Mouse (Mus musculus) embryonic fibroblast, embryonic 13.5 days (primary cell): ENCODE data around the gene Tax1bp3.

Source experiments
- CTCF ChIP-seq: IDR thresholded peaks from 2 replicates; pipeline ENCODE4 v1.5.1; 2011; ENCODE audit warnings: mild to moderate bottlenecking, control low read depth, low read length, moderate library complexity, borderline replicate concordance; ENCODE audit not compliant: insufficient read depth
- POLR2A ChIP-seq: IDR thresholded peaks from 2 replicates; pipeline ENCODE4 v1.6.1; 2011; ENCODE audit warnings: low read depth, mild to moderate bottlenecking, control low read depth, low read length, moderate library complexity

- no peak for TF ChIP-seq CTCF
- no peak for TF ChIP-seq POLR2A
These were observed 43.9 kb upstream of the Tax1bp3 start for GRCm38 (mm10) chr11:73132999-73133398.
